12 mouse cellular contexts compared by ENCODE assay signal in the genomic region with DNA sequence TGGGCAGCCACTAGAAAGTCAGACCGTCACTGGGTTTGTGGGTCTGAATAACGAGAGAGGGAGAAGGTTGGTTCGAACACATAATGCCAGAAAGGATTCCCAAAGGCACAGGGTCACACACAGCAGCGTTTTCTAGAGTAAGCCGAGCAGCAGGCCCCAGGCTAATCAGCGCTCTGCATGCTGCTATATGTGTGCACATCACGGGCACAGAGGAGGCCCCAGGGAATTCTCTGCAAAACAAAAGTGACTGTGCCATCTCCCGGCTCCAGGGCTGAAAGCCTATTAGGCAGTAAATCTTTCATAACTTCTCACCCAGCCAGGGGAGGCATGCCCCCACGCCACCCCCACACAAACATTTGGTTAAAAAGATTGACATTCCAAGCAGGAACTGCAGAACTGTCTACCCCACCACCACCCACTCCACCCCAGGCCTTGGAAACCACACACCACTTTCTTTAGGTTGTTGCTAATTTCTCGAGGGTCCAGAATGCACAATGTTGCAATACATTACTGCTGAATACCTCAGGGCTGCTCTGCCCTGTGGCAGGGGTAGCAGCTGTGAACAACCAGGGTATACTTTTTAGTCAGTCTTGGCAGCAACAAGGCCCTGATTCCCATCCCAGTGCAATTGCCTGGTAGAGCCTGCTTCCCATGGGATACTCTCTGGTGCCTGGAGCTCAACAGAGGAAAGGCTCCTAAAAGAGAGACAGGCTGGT.
DNase-seq lines count a peak whose midpoint lies in the region; ATAC-seq and TF ChIP-seq lines count a peak whose summit lies in the region.
"Had no signal": no experiment of that assay in that cellular context is flagged by ENCODE, and none has a peak within 500 bp of the region (broad histone marks: within the 10 kb centered on the region; RNA-seq: fewer than 3 reads in every experiment).

No protein-coding gene starts in this region.

- H3K27ac ChIP-seq in embryonic facial prominence, embryonic 13.5 days: 0 out of 2 replicates have a peak overlapping the region, but pooled peaks have one; percentile 16
- no peak overlapping the region for H3K27ac ChIP-seq in embryonic facial prominence, embryonic 10.5 days (replicated peaks)
- no peak overlapping the region for H3K27ac ChIP-seq in cerebellum, adult 2 months (ENCODE audit: insufficient read depth, low read length)
- H3K27ac ChIP-seq: limb, embryonic 15.5 days; stomach, postnatal 0 days had no signal

- H3K4me3 ChIP-seq in embryonic facial prominence, embryonic 13.5 days: no peak overlapping the region
- H3K4me3 ChIP-seq in embryonic facial prominence, embryonic 10.5 days: no peak overlapping the region
- H3K4me3 ChIP-seq in cerebellum, adult 2 months (replicated peaks; ENCODE audit: insufficient read depth, low read depth, low read length): no peak overlapping the region
- H3K4me3 ChIP-seq: heart, embryonic 12.5 days; limb, embryonic 15.5 days had no signal

- no peak for TF ChIP-seq POLR2A in cerebellum, adult 2 months (IDR thresholded peaks at IDR 0.05; ENCODE audit: borderline replicate concordance, insufficient read depth, low read length)

- ATAC-seq in embryonic facial prominence, embryonic 13.5 days (ENCODE audit: insufficient number of reproducible peaks, insufficient read depth, low FRiP score, low TSS enrichment, low read depth): 0 out of 2 replicates have a peak, but pooled peaks have one; percentile 20
- ATAC-seq in cerebellum, adult (ENCODE audit: insufficient number of reproducible peaks, low FRiP score, low TSS enrichment): no peak

- no peak for TF ChIP-seq CTCF in cerebellum, adult 2 months (IDR thresholded peaks at IDR 0.05; ENCODE audit: borderline replicate concordance, insufficient read depth, low read depth, low read length)

- no peak overlapping the region for H3K4me2 ChIP-seq in embryonic facial prominence, embryonic 13.5 days
- H3K4me2 ChIP-seq: heart, embryonic 12.5 days; limb, embryonic 15.5 days had no signal

- H3K27me3 ChIP-seq in embryonic facial prominence, embryonic 13.5 days: no peaks in the 10 kb centered on the region
- no peaks in the 10 kb centered on the region for H3K27me3 ChIP-seq in embryonic facial prominence, embryonic 10.5 days (replicated peaks; ENCODE audit: low read depth, poor library complexity, severe bottlenecking)
- no peaks in the 10 kb centered on the region for H3K27me3 ChIP-seq in cerebellum, adult 2 months (ENCODE audit: control insufficient read depth, insufficient read depth, low read length)
- H3K27me3 ChIP-seq: heart, embryonic 12.5 days; limb, embryonic 15.5 days had no signal

- peak overlapping the region; percentile 32; the same call in 1 of the 2 replicates for H3K9ac ChIP-seq in embryonic facial prominence, embryonic 13.5 days
- H3K9ac ChIP-seq: heart, embryonic 12.5 days; limb, embryonic 15.5 days had no signal

- H3K4me1 ChIP-seq in embryonic facial prominence, embryonic 13.5 days: peaks cover 14% of the 10 kb centered on the region
- H3K4me1 ChIP-seq in embryonic facial prominence, embryonic 10.5 days: peaks cover 10% of the 10 kb centered on the region
- 0 out of 2 replicates have a peak, but pooled peaks cover 3% of the 10 kb centered on the region for H3K4me1 ChIP-seq in cerebellum, adult 2 months (ENCODE audit: control insufficient read depth, insufficient read depth, low read length)

- DNase-seq in embryonic facial prominence, embryonic 10.5 days (ENCODE audit: low spot score): no peak
- peak; percentile 29 to 45 for DNase-seq in right cerebral cortex, adult 2 months (ENCODE audit: low spot score in 2 of 2)
- DNase-seq in right cerebral cortex, postnatal 25 days: no peak
- DNase-seq in mesoderm, embryonic 11.5 days (ENCODE audit: low read depth, low spot score): peak; percentile 50
- DNase-seq in cerebellum, adult 2 months: no peak
- DNase-seq in urinary bladder, adult 18-20 months (ENCODE audit: low spot score in 2 of 2): no peak
- DNase-seq: lung, postnatal 14 days had no signal

- 27% methylated on average over 10 of the region's 10 CpGs for WGBS in embryonic facial prominence, embryonic 13.5 days
- 47% methylated on average over 10 of the region's 10 CpGs for WGBS in embryonic facial prominence, embryonic 10.5 days
- 60% methylated on average over 10 of the region's 10 CpGs for WGBS in cerebellum, adult 2 months

- no peaks in the 10 kb centered on the region for H3K36me3 ChIP-seq in embryonic facial prominence, embryonic 13.5 days
- no peaks in the 10 kb centered on the region for H3K36me3 ChIP-seq in embryonic facial prominence, embryonic 10.5 days (replicated peaks)
- H3K36me3 ChIP-seq: heart, embryonic 12.5 days; limb, embryonic 15.5 days had no signal

- H3K9me3 ChIP-seq in embryonic facial prominence, embryonic 13.5 days: no peaks in the 10 kb centered on the region
- no peaks in the 10 kb centered on the region for H3K9me3 ChIP-seq in embryonic facial prominence, embryonic 10.5 days
- H3K9me3 ChIP-seq: heart, embryonic 12.5 days; limb, embryonic 15.5 days had no signal

Comparison
In these comparisons a context has a peak if more than half of its experiments do, and no peak if none do; other contexts are left out.
1. DNase-seq: peak in right cerebral cortex, adult 2 months (2 of 2) and mesoderm, embryonic 11.5 days (single experiment); none in embryonic facial prominence, embryonic 10.5 days (single experiment), right cerebral cortex, postnatal 25 days (single experiment), cerebellum, adult 2 months (0 of 2) and urinary bladder, adult 18-20 months (0 of 2).